Mouse (Mus musculus) cerebellum, adult 11-12 months (tissue): ENCODE measurements around the gene Trpm3.

Experiments used
- DNase-seq: peaks from one replicate; pipeline ENCODE4 v3.0.0; 2022

The Trpm3 gene

DNA sequence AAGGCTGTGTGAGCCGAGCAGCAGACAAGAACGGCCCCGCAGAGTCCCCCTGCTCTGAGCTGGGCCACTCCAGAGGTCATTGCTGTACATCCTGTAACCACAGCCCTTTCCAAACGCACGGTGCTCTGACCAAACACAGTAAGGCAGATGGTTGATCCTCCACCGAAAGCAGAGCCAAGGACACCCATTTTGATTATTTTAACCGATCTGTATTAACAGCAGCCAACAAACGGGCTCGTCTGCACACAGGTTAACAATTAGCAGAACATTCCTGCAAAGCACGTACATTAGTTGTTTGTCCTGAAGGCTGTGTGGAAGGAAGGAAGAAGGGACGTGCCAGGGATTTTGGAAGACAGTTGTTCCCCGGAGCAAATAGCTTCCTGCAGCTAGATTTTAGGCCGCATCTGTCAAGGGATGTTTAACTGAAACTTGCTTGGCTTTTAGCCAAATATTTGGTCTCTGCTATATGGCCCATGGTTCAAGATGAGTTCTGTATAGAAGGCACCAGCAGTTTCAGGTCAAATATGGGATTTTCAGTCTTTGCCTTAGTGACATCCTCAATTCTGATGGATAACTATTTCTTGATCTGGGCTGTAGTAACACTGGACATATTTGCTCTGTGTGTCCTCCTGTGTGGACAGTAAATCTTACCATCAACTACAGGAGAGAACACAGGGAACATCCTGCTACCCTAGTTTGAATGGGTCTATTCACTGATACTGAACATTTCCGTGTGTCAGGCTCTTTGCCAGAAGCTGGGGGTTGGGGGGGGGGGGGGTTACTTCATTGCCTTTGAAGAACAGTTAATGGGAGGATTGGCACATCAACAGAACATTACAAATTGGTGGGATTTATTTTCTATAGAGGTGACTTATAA is 800.2 kb downstream of the Trpm3 start:
- no peak for DNase-seq

GRCm38 (mm10) chr19:22939836-22940235 is 801.0 kb downstream of the Trpm3 start:
- DNase-seq = peak; percentile 73

- DNase-seq = peak; percentile 99
These were observed 801.6 kb downstream of the Trpm3 start for GRCm38 (mm10) chr19:22940487-22940886.

DNA sequence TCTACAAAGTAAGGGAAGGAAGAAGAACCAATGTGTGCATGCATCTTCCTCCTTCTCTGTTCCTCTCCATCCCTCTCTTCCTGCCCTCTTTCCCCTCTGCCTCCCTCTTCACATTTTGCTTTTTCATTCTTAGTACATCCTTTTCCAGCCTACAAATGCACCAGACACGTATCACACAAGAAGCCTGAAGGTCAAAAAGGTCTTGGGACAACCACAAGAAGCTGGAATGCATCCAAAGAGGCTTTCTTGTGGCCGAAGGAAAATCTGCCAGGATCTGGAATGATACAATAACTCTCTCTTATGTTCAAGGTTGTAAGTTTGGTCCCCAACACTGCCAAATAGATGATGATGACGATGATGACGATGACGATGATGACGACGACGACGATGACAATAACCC is 802.1 kb downstream of the Trpm3 start:
- no peak for DNase-seq

DNA sequence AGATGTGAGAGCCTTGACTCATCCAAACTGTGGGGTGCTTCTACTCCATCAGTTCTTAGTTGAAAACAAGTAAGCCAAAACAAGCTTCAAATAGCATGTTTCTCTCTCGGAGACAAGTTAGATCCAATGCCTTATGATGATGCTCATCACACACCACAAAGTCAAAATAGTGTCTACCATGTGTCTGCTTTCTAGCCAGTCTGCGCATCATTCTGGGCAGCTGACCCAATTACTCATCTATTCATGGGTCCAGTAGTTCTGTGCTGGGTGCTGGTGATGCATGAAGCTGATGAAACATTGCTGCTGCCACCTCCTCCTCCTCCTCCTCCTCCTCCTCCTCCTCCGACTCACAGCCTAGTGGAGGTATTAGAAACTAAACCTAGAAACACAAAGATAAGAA is 813.6 kb downstream of the Trpm3 start:
- no peak for DNase-seq

DNA sequence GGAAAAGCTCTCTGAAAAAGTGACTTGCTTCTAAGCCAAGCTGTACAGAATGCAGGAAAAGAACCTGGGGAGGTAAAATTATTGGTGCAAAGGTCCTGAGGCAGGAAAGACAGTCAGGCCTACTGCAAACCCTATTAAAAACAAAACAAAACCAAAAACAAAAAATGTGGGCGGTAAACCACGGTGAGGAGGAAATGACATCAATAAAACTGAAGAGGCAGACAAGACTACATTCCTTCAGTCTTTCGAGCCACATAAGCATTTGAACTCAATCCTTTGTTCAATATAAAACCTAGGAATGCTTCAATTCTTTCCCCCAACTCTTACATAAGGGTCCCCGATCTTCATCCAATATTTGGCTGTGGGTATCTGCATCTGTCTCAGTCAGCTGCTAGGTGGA is 814.3 kb downstream of the Trpm3 start:
- DNase-seq = no peak

- no peak for DNase-seq
These were observed 819.6 kb downstream of the Trpm3 start for GRCm38 (mm10) chr19:22958414-22958813.

GRCm38 (mm10) chr19:22960450-22961265 is 821.8 kb downstream of the Trpm3 start:
- DNase-seq = peak; percentile 50

- DNase-seq = peak; percentile 64
These were observed 823.3 kb downstream of the Trpm3 start for GRCm38 (mm10) chr19:22962001-22962708.

- DNase-seq = peak; percentile 100
These were observed 823.9 kb downstream of the Trpm3 start for GRCm38 (mm10) chr19:22962731-22963130.

DNA sequence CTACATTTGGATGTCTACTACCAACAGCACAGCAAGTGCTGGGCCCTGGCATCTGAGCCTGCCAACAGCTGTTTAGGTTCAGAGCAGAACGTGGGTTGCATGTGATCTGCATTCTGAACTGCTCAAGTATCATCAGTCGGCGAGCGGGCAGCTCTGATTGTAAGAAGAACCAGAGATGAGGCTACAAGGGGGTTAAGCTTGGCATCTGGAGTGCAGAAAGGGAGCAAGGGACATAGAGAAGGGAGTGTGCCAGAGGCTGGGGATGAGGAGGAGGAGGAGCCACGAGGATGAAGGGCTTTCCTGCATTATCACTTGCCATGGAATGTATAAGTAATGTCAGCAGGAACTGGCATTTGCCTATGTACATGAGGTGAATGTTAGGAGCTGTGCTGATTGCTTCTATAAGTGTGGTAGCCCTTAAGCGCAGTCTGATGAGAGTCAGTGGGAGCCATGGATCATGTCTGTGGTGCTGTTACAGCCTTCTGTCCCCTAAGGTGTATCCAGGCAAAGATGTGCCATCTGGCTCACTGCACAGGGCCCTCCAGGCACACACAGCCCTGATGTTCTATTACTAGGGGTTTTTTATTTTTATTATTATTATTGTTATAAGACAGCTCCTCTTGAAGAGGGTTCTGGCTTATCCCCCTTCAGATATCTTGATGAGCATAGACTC is 825.0 kb downstream of the Trpm3 start:
- peak; percentile 56 for DNase-seq

- no peak for DNase-seq
These were observed 826.6 kb downstream of the Trpm3 start for GRCm38 (mm10) chr19:22965470-22965869.

DNA sequence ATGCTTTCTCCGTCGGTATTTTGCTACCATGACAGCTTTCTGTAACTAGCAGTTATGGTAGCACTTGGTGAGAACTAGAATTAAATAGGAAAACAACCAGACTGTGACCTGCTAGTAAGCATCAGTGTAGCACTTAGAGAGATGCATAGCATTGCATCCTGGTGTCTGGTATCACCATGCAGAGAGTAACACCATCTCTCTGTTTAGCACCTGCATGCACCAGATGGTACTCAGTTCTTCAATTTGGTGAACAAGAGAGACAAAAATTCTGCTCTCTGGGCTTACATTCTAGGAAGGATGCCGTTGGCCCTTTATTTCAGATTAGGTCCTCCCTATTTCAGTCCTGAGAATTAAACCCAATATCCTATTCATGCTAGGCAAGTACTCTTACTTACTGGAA is 834.4 kb downstream of the Trpm3 start:
- DNase-seq = peak; percentile 54

- no peak for DNase-seq
These were observed 834.9 kb downstream of the Trpm3 start for GRCm38 (mm10) chr19:22973727-22974126.

DNA sequence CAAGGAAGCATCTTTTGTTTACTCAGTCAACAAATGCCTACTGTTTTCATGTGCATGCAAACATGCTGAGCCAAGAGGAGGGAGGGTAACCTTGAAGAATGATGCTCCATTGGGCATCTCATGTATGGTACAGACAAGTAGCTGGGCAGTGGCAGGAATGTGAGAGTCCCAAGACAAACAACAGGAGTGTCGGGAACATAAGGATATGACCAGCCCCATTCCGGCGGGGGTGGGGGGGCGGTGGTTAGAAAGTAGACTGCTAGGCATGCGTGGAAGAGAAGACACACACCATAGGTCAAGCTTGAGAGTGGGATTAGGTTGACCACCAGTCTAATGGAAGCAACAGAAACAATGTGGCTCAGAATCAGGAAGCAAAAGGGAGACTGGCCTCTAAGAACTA is 837.0 kb downstream of the Trpm3 start:
- DNase-seq = no peak

DNA sequence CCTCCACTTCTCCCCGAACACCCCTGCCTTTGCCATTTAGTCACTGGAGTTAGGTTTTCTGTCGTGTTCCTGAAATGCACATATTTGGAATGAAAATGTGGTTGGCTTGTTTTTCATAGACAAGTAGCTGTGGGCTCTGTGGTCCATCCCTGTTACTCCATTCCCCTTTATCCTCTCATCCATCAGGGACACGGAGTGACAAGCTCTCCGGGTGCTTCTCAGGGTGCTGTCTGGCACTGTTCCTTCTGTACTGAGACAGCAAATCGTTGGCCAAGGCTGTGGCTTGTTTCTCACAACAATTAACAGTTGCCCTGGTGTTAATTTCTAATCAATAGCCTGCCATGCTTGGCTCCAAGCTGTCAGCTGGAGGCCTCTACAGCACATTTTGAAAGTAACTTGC is 838.7 kb downstream of the Trpm3 start:
- DNase-seq = no peak

GRCm38 (mm10) chr19:22978763-22979162 is 839.9 kb downstream of the Trpm3 start:
- no peak for DNase-seq

GRCm38 (mm10) chr19:22979191-22979590 is 840.3 kb downstream of the Trpm3 start:
- no peak for DNase-seq

DNA sequence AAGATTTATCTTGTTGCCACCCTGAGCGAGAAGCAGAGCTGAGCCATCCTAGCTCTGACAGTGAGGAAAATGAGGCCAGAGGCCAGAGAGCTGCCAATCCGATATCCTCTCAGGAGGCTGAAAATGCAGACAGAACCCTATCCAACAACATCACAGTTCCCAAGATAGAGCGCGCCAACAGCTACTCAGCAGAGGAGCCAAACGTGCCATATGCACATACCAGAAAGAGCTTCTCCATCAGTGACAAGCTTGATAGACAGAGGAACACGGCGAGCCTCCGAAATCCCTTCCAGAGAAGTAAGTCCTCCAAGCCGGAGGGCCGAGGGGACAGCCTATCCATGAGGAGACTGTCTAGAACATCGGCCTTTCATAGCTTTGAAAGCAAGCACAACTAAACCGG is 849.1 kb downstream of the Trpm3 start:
- DNase-seq = peak; percentile 77

DNA sequence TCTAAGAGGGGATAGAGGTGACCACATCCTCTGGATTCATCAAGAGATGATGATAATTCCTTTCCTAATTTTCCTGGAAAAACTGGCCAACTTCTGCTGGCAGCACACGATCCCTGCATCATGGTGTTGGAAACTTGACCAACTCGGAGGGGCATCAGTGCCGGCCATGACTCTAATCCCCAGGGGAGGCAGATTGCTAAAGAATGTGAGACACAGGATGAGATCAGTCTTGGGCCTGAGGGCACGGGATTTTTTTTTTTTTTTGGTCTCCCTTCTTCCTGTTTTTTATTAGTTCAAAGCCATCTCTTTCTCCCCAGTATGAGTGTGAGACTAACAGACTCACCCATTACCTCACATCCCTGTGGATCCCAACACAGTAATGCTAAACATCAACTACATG is 855.1 kb downstream of the Trpm3 start:
- DNase-seq = no peak

GRCm38 (mm10) chr19:22994531-22994930 is 855.7 kb downstream of the Trpm3 start:
- DNase-seq = no peak

DNA sequence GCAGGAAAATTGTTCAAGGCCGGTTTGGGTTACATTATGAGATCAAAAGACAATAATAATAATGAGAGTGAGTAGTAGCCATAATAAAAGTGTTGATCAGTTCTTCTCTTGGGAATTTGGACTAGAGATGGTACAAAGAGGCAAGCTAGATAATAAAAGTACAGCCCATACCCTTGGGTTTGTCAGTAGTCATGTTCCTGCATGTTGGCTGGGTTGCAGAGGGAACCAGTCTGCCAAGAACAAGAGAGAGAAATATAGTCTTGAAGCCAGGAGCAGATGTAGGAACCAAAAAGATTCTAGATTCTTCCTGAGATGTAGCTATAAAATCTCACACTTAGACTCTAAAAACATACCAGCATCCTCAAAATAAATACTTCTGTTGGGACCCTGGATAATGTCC is 861.4 kb downstream of the Trpm3 start:
- no peak for DNase-seq

DNA sequence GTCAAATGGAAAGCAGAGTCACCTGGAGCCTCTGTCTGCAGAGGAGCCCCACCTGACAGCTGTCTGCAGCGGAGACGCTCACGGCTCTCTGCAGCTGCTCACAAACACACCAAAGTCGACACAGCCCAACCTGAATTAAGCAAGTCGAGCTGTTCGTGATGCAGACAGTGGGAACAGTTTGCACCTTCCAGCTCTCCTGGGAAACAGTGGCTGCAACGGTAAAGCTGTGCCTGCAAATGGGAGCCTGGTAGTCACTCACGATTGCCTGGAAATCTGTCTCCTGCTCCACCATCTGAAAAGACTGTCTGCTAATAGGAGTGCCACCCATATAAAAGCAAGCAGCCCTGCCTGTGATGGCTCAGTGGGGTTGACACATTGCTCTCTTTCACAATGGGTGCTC is 865.0 kb downstream of the Trpm3 start:
- no peak for DNase-seq
